Mouse (Mus musculus): ENCODE results near the gene Gm12248. TPM values are rescaled to one million over a fixed set of nuclear protein-coding genes. Genes with fewer than 3 reads are reported as not detected.

The Gm12248 gene
- not detected for polyA plus RNA-seq (2015; fragmentation: Illumina TruSeq; extraction: RNeasy Lipid Tissue Mini Kit (QIAGEN cat#74804); ENCODE audit: insufficient read depth, low read depth, low replicate concordance)

GRCm38 (mm10) chr11:58093021-58093528, at the start of gene Gm12248:
Gene Gm12248 (minus strand): TSS chr11:58093134.

GRCm38 (mm10) chr11:58103697-58104306, 10.9 kb upstream of the Gm12248 start, which contains the start of gene Cnot8:
Gene Cnot8 (plus strand): TSS chr11:58104153.

Other genes starting within 250 kb of the Gm12248 start
- gene Larp1, start 84.1 kb downstream of the Gm12248 start, polyA plus RNA-seq (2015; fragmentation: Illumina TruSeq; extraction: RNeasy Lipid Tissue Mini Kit (QIAGEN cat#74804); ENCODE audit: insufficient read depth, low read depth, low replicate concordance), result 25.3 TPM
- gene Cnot8, start 11.0 kb upstream of the Gm12248 start, polyA plus RNA-seq (2015; fragmentation: Illumina TruSeq; extraction: RNeasy Lipid Tissue Mini Kit (QIAGEN cat#74804); ENCODE audit: insufficient read depth, low read depth, low replicate concordance), result 18.3 TPM
- gene Gemin5, start 75.4 kb upstream of the Gm12248 start, polyA plus RNA-seq (2015; fragmentation: Illumina TruSeq; extraction: RNeasy Lipid Tissue Mini Kit (QIAGEN cat#74804); ENCODE audit: insufficient read depth, low read depth, low replicate concordance), result 1.6 TPM
- 8.8 TPM for gene Mrpl22, start 78.5 kb upstream of the Gm12248 start, polyA plus RNA-seq (2015; fragmentation: Illumina TruSeq; extraction: RNeasy Lipid Tissue Mini Kit (QIAGEN cat#74804); ENCODE audit: insufficient read depth, low read depth, low replicate concordance)
- gene Igtp, start 106.4 kb upstream of the Gm12248 start, polyA plus RNA-seq (2015; fragmentation: Illumina TruSeq; extraction: RNeasy Lipid Tissue Mini Kit (QIAGEN cat#74804); ENCODE audit: insufficient read depth, low read depth, low replicate concordance), result 8.3 TPM
- 6.7 TPM for gene Irgm2, start 106.5 kb upstream of the Gm12248 start, polyA plus RNA-seq (2015; fragmentation: Illumina TruSeq; extraction: RNeasy Lipid Tissue Mini Kit (QIAGEN cat#74804); ENCODE audit: insufficient read depth, low read depth, low replicate concordance)
- gene 4930438A08Rik, start 181.7 kb upstream of the Gm12248 start, polyA plus RNA-seq (2015; fragmentation: Illumina TruSeq; extraction: RNeasy Lipid Tissue Mini Kit (QIAGEN cat#74804); ENCODE audit: insufficient read depth, low read depth, low replicate concordance), result not detected
- gene Zfp692, start 213.9 kb upstream of the Gm12248 start, polyA plus RNA-seq (2015; fragmentation: Illumina TruSeq; extraction: RNeasy Lipid Tissue Mini Kit (QIAGEN cat#74804); ENCODE audit: insufficient read depth, low read depth, low replicate concordance), result 19.3 TPM
- gene Zfp672, start 237.2 kb upstream of the Gm12248 start, polyA plus RNA-seq (2015; fragmentation: Illumina TruSeq; extraction: RNeasy Lipid Tissue Mini Kit (QIAGEN cat#74804); ENCODE audit: insufficient read depth, low read depth, low replicate concordance), result 11.3 TPM
- gene Sh3bp5l, start 237.6 kb upstream of the Gm12248 start, polyA plus RNA-seq (2015; fragmentation: Illumina TruSeq; extraction: RNeasy Lipid Tissue Mini Kit (QIAGEN cat#74804); ENCODE audit: insufficient read depth, low read depth, low replicate concordance), result 5.0 TPM